Mouse (Mus musculus) heart, embryonic 11.5 days (tissue): Measurements from ENCODE around the gene Ilkap. TPM values are rescaled to one million over a fixed set of nuclear protein-coding genes. Genes with fewer than 3 reads are reported as not detected.

Experiments used
- ATAC-seq: fragments of 200-750 bp; cut with Nextera tagmentation; replicated peaks from 2 replicates; pipeline ENCODE4 v1.8.0; 2017; ENCODE audit warnings: moderate library complexity; ENCODE audit not compliant: insufficient number of reproducible peaks, low FRiP score, low TSS enrichment
- H3K27ac ChIP-seq: fragments of 300-500 bp; sonication (generic); 2 replicates; pipeline ENCODE4 v1.5.1; 2014; ENCODE audit warnings: mild to moderate bottlenecking, low read depth, low read length
- H3K27me3 ChIP-seq: fragments of 300-500 bp; sonication (generic); 2 replicates; pipeline ENCODE4 v1.6.1; 2014; ENCODE audit warnings: mild to moderate bottlenecking, low read length, mixed read lengths; ENCODE audit not compliant: control insufficient read depth, insufficient read depth
- H3K36me3 ChIP-seq: fragments of 300-500 bp; sonication (generic); 2 replicates; pipeline ENCODE4 v1.6.1; 2014; ENCODE audit warnings: mild to moderate bottlenecking, low read length, moderate library complexity, mixed read lengths; ENCODE audit not compliant: control insufficient read depth, insufficient read depth
- H3K4me1 ChIP-seq: fragments of 300-500 bp; sonication (generic); 2 replicates; pipeline ENCODE4 v1.6.1; 2014; ENCODE audit warnings: low read length; ENCODE audit not compliant: control insufficient read depth, insufficient read depth
- H3K4me2 ChIP-seq: fragments of 300-500 bp; sonication (generic); 2 replicates; pipeline ENCODE4 v1.6.1; 2014; ENCODE audit warnings: mild to moderate bottlenecking, moderate library complexity
- H3K4me3 ChIP-seq: fragments of 300-500 bp; sonication (generic); 2 replicates; pipeline ENCODE4 v1.5.1; 2014; ENCODE audit warnings: low read depth, low read length
- H3K9ac ChIP-seq: fragments of 300-500 bp; sonication (generic); 2 replicates; pipeline ENCODE4 v1.6.1; 2014; ENCODE audit warnings: mild to moderate bottlenecking, low read depth, low read length, moderate library complexity
- H3K9me3 ChIP-seq: fragments of 300-500 bp; sonication (generic); replicated peaks from 2 replicates; pipeline ENCODE4 v1.6.1; 2016; ENCODE audit warnings: low read length; ENCODE audit not compliant: control insufficient read depth
- WGBS: fragments of 180-500 bp; shearing (Covaris S2); extraction: QIAGEN DNeasy Blood & Tissue Kit; methylation state at CpG from one replicate; pipeline ENCODE4 v1.1.7; 2014; ENCODE audit not compliant: insufficient replicate concordance; 5-methylcytosine and 5-hydroxymethylcytosine counted together
- polyA plus RNA-seq: library from polyadenylated mRNA; unstranded; fragments of >200 nt; fragmentation: Nextera tagmentation; extraction: Ambion mirVana; gene quantifications from 2 replicates; pipeline ENCODE4 v1.2.1, GENCODE M21; 2014

Gene Ilkap
- polyA plus RNA-seq, 1 experiment from 2014 or later, result 122 TPM

- ATAC-seq, result no peak
- no peak overlapping the region for H3K9ac ChIP-seq
- H3K9me3 ChIP-seq, result no peaks in the 10 kb centered on the region
- H3K36me3 ChIP-seq, result no peaks in the 10 kb centered on the region
- no peak overlapping the region for H3K4me3 ChIP-seq
- H3K27ac ChIP-seq, result no peak overlapping the region
- H3K4me2 ChIP-seq, result no peak overlapping the region
- no peaks in the 10 kb centered on the region for H3K4me1 ChIP-seq
- no peaks in the 10 kb centered on the region for H3K27me3 ChIP-seq
- WGBS, result 88% methylated on average over 8 of the region's 8 CpGs
These were observed 22.0 kb upstream of the Ilkap start for GRCm38 (mm10) chr1:91420601-91421065.

- no peak overlapping the region for H3K9ac ChIP-seq
- H3K4me2 ChIP-seq, result no peak overlapping the region
- H3K9me3 ChIP-seq, result no peaks in the 10 kb centered on the region
- no peak overlapping the region for H3K27ac ChIP-seq
- ATAC-seq, result no peak
- H3K36me3 ChIP-seq, result no peaks in the 10 kb centered on the region
- H3K4me3 ChIP-seq, result no peak overlapping the region
- H3K27me3 ChIP-seq, result no peaks in the 10 kb centered on the region
- WGBS, result 68% methylated on average over 10 of the region's 10 CpGs
- H3K4me1 ChIP-seq, result peaks cover 4% of the 10 kb centered on the region
These were observed 21.4 kb upstream of the Ilkap start for GRCm38 (mm10) chr1:91419862-91420600.

GRCm38 (mm10) chr1:91417991-91418390, 19.4 kb upstream of the Ilkap start:
- no peaks in the 10 kb centered on the region for H3K9me3 ChIP-seq
- no peak overlapping the region for H3K4me3 ChIP-seq
- H3K4me1 ChIP-seq, result peaks cover 14% of the 10 kb centered on the region
- H3K4me2 ChIP-seq, result no peak overlapping the region
- 36% methylated on average over 1 of the region's 1 CpGs for WGBS
- no peaks in the 10 kb centered on the region for H3K36me3 ChIP-seq
- H3K27ac ChIP-seq, result no peak overlapping the region
- H3K27me3 ChIP-seq, result no peaks in the 10 kb centered on the region
- ATAC-seq, result no peak
- no peak overlapping the region for H3K9ac ChIP-seq

GRCm38 (mm10) chr1:91415311-91415710, 16.7 kb upstream of the Ilkap start:
- 88% methylated on average over 5 of the region's 5 CpGs for WGBS
- peak overlapping the region; percentile 87; the same call in 1 of the 2 replicates for H3K9ac ChIP-seq
- no peak for ATAC-seq
- peak overlapping the region; percentile 91 for H3K27ac ChIP-seq
- no peak overlapping the region for H3K4me3 ChIP-seq
- no peaks in the 10 kb centered on the region for H3K36me3 ChIP-seq
- H3K4me2 ChIP-seq, result no peak overlapping the region
- no peaks in the 10 kb centered on the region for H3K27me3 ChIP-seq
- H3K4me1 ChIP-seq, result peaks cover 22% of the 10 kb centered on the region
- H3K9me3 ChIP-seq, result no peaks in the 10 kb centered on the region

- H3K4me3 ChIP-seq, result no peak overlapping the region
- peak overlapping the region; percentile 87 for H3K9ac ChIP-seq
- H3K27me3 ChIP-seq, result no peaks in the 10 kb centered on the region
- no peak for ATAC-seq
- peak overlapping the region; percentile 91 for H3K27ac ChIP-seq
- peaks cover 22% of the 10 kb centered on the region for H3K4me1 ChIP-seq
- H3K36me3 ChIP-seq, result no peaks in the 10 kb centered on the region
- H3K9me3 ChIP-seq, result no peaks in the 10 kb centered on the region
- peak overlapping the region; percentile 94; the same call in 1 of the 2 replicates for H3K4me2 ChIP-seq
- WGBS, result 64% methylated on average over 4 of the region's 4 CpGs
These were observed 16.3 kb upstream of the Ilkap start for GRCm38 (mm10) chr1:91414903-91415302.

- peak within 1 kb of the TSS; percentile 94 for H3K4me2 ChIP-seq
- peak within 1 kb of the TSS; percentile 81 for H3K4me3 ChIP-seq
- ATAC-seq, result peak; percentile 46
- no peaks in the 10 kb centered on the region for H3K36me3 ChIP-seq
- no peaks in the 10 kb centered on the region for H3K27me3 ChIP-seq
- H3K27ac ChIP-seq, result peak within 1 kb of the TSS; percentile 91
- peaks cover 22% of the 10 kb centered on the region for H3K4me1 ChIP-seq
- no peaks in the 10 kb centered on the region for H3K9me3 ChIP-seq
- H3K9ac ChIP-seq, result peak within 1 kb of the TSS; percentile 87
- under 1% methylated on average over 39 of the region's 39 CpGs for WGBS
These were observed 15.4 kb upstream of the Ilkap start, which contains the start of gene Hes6 for GRCm38 (mm10) chr1:91413898-91414594. Gene Hes6, minus strand, starts transcription at chr1:91414038.

GRCm38 (mm10) chr1:91413536-91413897, 14.9 kb upstream of the Ilkap start:
- Histone ChIP-seq H3K27me3 (0 out of 2 replicates have a peak, but pooled peaks cover 3% of the 10 kb centered on the region), H3K4me1 (peaks cover 22% of the 10 kb centered on the region), H3K4me3 (peak overlapping the region; percentile 81), H3K36me3 (no peaks in the 10 kb centered on the region), H3K4me2 (peak overlapping the region; percentile 94), H3K9ac (peak overlapping the region; percentile 87), H3K27ac (peak overlapping the region; percentile 91), H3K9me3 (no peaks in the 10 kb centered on the region)
- ATAC-seq, result peak; percentile 32
- 0% methylated on average over 14 of the region's 14 CpGs for WGBS

GRCm38 (mm10) chr1:91413030-91413506, 14.5 kb upstream of the Ilkap start:
- under 1% methylated on average over 34 of the region's 34 CpGs for WGBS

More at GRCm38 (mm10) chr1:91413030-91413506, 14.5 kb upstream of the Ilkap start:
- Histone ChIP-seq H3K4me2 (peak overlapping the region; percentile 94), H3K27ac (peak overlapping the region; percentile 91), H3K4me3 (peak overlapping the region; percentile 81), H3K27me3 (0 out of 2 replicates have a peak, but pooled peaks cover 3% of the 10 kb centered on the region), H3K36me3 (no peaks in the 10 kb centered on the region), H3K4me1 (peaks cover 22% of the 10 kb centered on the region), H3K9ac (peak overlapping the region; percentile 87), H3K9me3 (no peaks in the 10 kb centered on the region)
- ATAC-seq, result peak; percentile 95
